Mouse (Mus musculus) forebrain, embryonic 15.5 days (tissue): Measurements from ENCODE around the gene Rab34. TPM values are rescaled to one million over a fixed set of nuclear protein-coding genes. Genes with fewer than 3 reads are reported as not detected.
A peak's percentile ranks its signal among the peaks of the same experiment; 100 is the strongest.

Experiments
- ATAC-seq: fragments of 200-750 bp; cut with Nextera tagmentation; replicated peaks from 2 replicates; pipeline ENCODE4 v1.8.0; 2017; ENCODE audit warnings: mild to moderate bottlenecking, moderate TSS enrichment, moderate library complexity
- H3K27ac ChIP-seq: fragments of 300-500 bp; sonication (generic); replicated peaks from 2 replicates; pipeline ENCODE4 v1.5.1; 2015; ENCODE audit warnings: mild to moderate bottlenecking, inconsistent platforms
- H3K27me3 ChIP-seq: fragments of 300-500 bp; sonication (generic); 2 replicates; pipeline ENCODE4 v1.6.1; 2015; ENCODE audit warnings: inconsistent platforms
- H3K36me3 ChIP-seq: fragments of 300-500 bp; sonication (generic); 2 replicates; pipeline ENCODE4 v1.6.1; 2015; ENCODE audit warnings: mild to moderate bottlenecking, inconsistent platforms
- H3K4me1 ChIP-seq: fragments of 300-500 bp; sonication (generic); 2 replicates; pipeline ENCODE4 v1.6.1; 2015; ENCODE audit warnings: inconsistent platforms
- H3K4me2 ChIP-seq: fragments of 300-500 bp; sonication (generic); replicated peaks from 2 replicates; pipeline ENCODE4 v1.6.1; 2015; ENCODE audit warnings: mild to moderate bottlenecking, inconsistent platforms
- H3K4me3 ChIP-seq: fragments of 300-500 bp; sonication (generic); 2 replicates; pipeline ENCODE4 v1.5.1; 2015; ENCODE audit warnings: mild to moderate bottlenecking, inconsistent platforms
- H3K9ac ChIP-seq: fragments of 300-500 bp; sonication (generic); replicated peaks from 2 replicates; pipeline ENCODE4 v1.6.1; 2015; ENCODE audit warnings: mild to moderate bottlenecking, inconsistent platforms
- H3K9me3 ChIP-seq: fragments of 300-500 bp; sonication (generic); 2 replicates; pipeline ENCODE4 v1.6.1; 2016; ENCODE audit warnings: inconsistent platforms
- WGBS: fragments of 180-500 bp; shearing (Covaris S2); methylation state at CpG from one replicate; pipeline ENCODE4 v1.1.7; 2015; ENCODE audit warnings: mixed read lengths; 5-methylcytosine and 5-hydroxymethylcytosine counted together
- polyA plus RNA-seq: library from polyadenylated mRNA; unstranded; fragments of >200 nt; fragmentation: Nextera tagmentation; extraction: Ambion mirVana; gene quantifications from 2 replicates; pipeline ENCODE4 v1.2.1, GENCODE M21; 2015

The Rab34 gene
- polyA plus RNA-seq, 1 experiment from 2014 or later = 56.3 TPM

DNA sequence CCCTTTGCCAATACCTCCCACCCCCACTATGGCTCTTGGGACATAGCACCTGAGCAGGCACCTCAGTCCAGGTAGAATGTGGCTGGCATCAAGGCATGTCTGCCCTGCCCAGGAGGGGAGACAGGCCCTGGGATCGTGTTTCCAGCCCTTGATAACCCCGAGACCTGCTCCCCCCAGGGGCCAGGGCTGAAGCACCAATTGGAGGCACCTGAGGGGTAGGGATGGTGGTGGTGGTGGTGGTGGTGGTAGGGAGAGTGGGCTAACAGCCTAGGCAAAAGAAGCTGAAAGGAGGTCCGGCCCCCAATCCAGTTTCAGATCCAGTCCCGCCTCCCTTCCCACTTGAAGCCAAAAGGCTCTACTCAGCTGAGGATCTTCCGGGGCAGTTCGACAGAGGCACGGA lies 28.7 kb upstream of the Rab34 start:
- H3K36me3 ChIP-seq = peaks cover 58% of the 10 kb centered on the region
- 84% methylated on average over 7 of the region's 7 CpGs for WGBS
- no peaks in the 10 kb centered on the region for H3K27me3 ChIP-seq
- H3K27ac ChIP-seq = no peak overlapping the region
- no peak overlapping the region for H3K9ac ChIP-seq
- H3K4me2 ChIP-seq = no peak overlapping the region
- no peak for ATAC-seq
- H3K4me1 ChIP-seq = peaks cover 31% of the 10 kb centered on the region
- no peaks in the 10 kb centered on the region for H3K9me3 ChIP-seq
- H3K4me3 ChIP-seq = no peak overlapping the region

DNA sequence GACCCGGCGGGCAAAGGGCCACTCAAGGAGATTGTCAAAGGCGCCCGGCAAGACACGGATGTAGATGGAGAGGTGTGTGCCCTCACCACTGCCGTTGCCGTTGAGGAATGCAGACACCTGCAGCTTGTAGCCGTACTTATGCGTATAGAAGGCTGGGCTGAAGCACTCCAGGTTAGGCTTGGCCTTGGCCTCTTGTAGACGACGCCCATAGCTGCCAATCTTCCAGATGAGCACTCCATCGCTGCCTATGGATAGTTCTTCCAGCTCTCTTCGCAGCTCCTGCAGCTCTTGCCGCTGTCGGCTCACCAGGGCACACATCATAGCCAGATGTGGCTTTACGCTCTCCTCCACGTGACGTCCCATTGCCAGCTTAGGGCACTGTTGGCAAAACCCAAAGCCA lies 28.1 kb upstream of the Rab34 start:
- WGBS = 92% methylated on average over 18 of the region's 18 CpGs
- peaks cover 54% of the 10 kb centered on the region for H3K36me3 ChIP-seq
- H3K27ac ChIP-seq = no peak overlapping the region
- H3K9ac ChIP-seq = no peak overlapping the region
- no peak overlapping the region for H3K4me3 ChIP-seq
- no peak overlapping the region for H3K4me2 ChIP-seq
- no peaks in the 10 kb centered on the region for H3K27me3 ChIP-seq
- ATAC-seq = no peak
- H3K9me3 ChIP-seq = no peaks in the 10 kb centered on the region
- H3K4me1 ChIP-seq = peaks cover 30% of the 10 kb centered on the region

DNA sequence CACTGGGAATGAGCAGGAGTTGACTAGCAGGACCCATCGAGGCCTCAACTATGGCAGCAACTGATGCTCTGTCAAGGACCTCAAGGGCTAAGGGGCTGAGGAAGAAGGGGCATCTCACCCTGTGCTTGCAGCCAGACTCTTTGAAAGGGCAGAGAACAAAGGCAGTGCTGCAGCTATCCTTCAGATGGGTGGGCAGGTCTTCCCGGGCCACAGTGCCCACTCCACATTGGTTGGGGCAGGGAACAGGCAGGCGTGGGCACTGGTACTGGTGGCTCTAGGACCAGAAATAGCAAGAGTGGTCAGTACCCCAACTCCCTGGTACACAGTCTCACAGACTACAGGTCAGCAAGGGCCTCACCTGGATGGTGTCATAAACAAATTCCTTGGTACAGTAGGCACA lies 27.6 kb upstream of the Rab34 start:
- Histone ChIP-seq H3K9me3 (no peaks in the 10 kb centered on the region), H3K9ac (no peak overlapping the region), H3K27me3 (no peaks in the 10 kb centered on the region), H3K36me3 (peaks cover 49% of the 10 kb centered on the region), H3K4me3 (no peak overlapping the region), H3K4me1 (peaks cover 32% of the 10 kb centered on the region), H3K27ac (no peak overlapping the region), H3K4me2 (no peak overlapping the region)
- WGBS = 87% methylated on average over 3 of the region's 3 CpGs
- no peak for ATAC-seq

DNA sequence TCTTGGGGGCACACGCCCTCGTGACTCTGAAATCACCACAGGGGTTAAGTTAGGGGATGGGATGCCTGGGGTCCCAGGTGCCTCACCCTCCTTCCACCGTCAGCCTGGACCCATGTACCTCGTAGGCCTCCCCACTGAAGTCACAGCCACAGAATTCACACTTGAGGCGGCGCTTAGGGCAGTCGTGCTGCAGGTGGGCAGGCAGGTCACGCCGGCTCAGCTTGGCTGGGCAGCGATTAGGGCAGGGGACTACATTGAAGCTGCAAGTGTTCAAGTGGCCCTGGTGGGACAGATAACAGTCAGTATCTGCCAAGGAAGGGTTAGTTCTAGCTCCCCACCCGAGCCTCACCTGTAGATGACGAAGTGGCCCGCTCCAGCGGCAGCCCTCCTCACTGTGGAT lies 27.1 kb upstream of the Rab34 start:
- WGBS = 93% methylated on average over 14 of the region's 14 CpGs
- no peak overlapping the region for H3K9ac ChIP-seq
- no peaks in the 10 kb centered on the region for H3K27me3 ChIP-seq
- H3K27ac ChIP-seq = no peak overlapping the region
- no peak overlapping the region for H3K4me3 ChIP-seq
- no peak overlapping the region for H3K4me2 ChIP-seq
- no peaks in the 10 kb centered on the region for H3K9me3 ChIP-seq
- no peak for ATAC-seq
- H3K4me1 ChIP-seq = peaks cover 37% of the 10 kb centered on the region
- peaks cover 45% of the 10 kb centered on the region for H3K36me3 ChIP-seq

DNA sequence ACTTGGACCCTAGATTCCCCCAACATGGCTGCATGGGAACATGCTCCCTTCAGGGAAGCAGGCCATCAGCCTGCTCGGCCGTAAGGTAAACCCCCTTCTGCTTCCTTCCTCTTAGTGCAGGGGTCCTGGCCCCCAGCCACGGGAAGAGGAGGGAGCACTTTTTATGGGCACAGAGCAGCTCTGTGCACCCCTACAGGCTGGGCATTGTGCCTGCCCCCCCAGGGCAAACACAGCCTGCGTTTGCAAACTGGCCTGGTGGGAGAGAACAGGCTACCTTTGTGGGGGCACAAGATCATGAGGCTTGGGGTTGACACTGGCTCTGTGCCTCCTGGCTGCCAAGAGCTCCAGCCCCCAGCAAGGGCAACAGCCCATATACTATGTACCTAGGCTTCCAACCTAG lies 26.3 kb upstream of the Rab34 start:
- Histone ChIP-seq H3K27ac (peak overlapping the region; percentile 97; the same call in 1 of the 2 replicates), H3K4me1 (peaks cover 39% of the 10 kb centered on the region), H3K36me3 (peaks cover 42% of the 10 kb centered on the region), H3K9me3 (no peaks in the 10 kb centered on the region), H3K4me2 (peak overlapping the region; percentile 67; the same call in 1 of the 2 replicates), H3K9ac (0 out of 2 replicates have a peak overlapping the region, but pooled peaks have one; percentile 95), H3K4me3 (no peak overlapping the region), H3K27me3 (no peaks in the 10 kb centered on the region)
- ATAC-seq = no peak
- WGBS = 40% methylated on average over 4 of the region's 4 CpGs

DNA sequence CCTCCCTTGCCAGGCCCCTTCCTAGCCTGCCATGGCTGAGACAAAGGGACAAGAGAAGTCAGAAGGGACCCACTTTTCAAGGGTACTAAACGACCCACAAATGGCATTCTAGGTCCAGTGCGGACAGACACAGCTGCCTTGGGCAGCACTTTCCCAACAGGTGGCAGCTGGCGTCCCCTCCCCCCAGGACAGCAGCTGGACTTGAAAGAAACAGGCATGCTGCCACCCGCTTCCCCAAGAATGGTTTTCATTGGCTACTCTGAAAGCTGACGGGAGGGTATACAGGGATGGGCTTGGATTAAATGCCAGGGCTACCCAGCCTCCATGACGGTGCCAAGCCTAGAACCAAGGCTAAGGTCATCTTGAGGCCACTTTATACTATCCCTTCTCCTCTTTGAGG lies 25.7 kb upstream of the Rab34 start:
- 30% methylated on average over 6 of the region's 6 CpGs for WGBS
- Histone ChIP-seq H3K4me2 (peak overlapping the region; percentile 67), H3K36me3 (peaks cover 39% of the 10 kb centered on the region), H3K4me3 (peak overlapping the region; percentile 87), H3K27me3 (no peaks in the 10 kb centered on the region), H3K27ac (peak overlapping the region; percentile 97), H3K9me3 (no peaks in the 10 kb centered on the region), H3K9ac (peak overlapping the region; percentile 95), H3K4me1 (peaks cover 39% of the 10 kb centered on the region)
- ATAC-seq = no peak

DNA sequence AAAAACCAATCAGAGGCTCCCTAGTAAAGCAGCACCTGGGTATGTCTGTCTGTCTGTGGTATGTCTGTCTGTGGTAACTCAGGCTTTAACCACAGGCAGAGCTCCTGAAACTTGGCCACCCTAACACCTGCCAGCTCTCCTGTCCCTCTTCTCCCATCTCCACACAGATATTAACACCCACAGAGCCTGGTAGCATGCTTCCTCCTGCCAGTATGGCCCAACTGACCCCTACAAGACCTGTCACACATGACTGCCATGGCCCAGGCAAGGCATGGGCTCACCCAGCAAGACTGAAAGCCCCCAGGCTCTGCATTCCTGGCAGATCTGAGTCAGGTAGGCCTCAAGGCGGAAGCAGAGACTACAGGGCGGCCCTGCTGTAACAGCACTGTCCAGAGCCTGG lies 25.2 kb upstream of the Rab34 start:
- H3K4me3 ChIP-seq = peak overlapping the region; percentile 87
- H3K27me3 ChIP-seq = no peaks in the 10 kb centered on the region
- peak overlapping the region; percentile 97 for H3K27ac ChIP-seq
- H3K36me3 ChIP-seq = peaks cover 34% of the 10 kb centered on the region
- H3K9ac ChIP-seq = peak overlapping the region; percentile 95
- H3K9me3 ChIP-seq = no peaks in the 10 kb centered on the region
- peaks cover 39% of the 10 kb centered on the region for H3K4me1 ChIP-seq
- peak overlapping the region; percentile 67 for H3K4me2 ChIP-seq
- 76% methylated on average over 2 of the region's 2 CpGs for WGBS
- ATAC-seq = no peak

DNA sequence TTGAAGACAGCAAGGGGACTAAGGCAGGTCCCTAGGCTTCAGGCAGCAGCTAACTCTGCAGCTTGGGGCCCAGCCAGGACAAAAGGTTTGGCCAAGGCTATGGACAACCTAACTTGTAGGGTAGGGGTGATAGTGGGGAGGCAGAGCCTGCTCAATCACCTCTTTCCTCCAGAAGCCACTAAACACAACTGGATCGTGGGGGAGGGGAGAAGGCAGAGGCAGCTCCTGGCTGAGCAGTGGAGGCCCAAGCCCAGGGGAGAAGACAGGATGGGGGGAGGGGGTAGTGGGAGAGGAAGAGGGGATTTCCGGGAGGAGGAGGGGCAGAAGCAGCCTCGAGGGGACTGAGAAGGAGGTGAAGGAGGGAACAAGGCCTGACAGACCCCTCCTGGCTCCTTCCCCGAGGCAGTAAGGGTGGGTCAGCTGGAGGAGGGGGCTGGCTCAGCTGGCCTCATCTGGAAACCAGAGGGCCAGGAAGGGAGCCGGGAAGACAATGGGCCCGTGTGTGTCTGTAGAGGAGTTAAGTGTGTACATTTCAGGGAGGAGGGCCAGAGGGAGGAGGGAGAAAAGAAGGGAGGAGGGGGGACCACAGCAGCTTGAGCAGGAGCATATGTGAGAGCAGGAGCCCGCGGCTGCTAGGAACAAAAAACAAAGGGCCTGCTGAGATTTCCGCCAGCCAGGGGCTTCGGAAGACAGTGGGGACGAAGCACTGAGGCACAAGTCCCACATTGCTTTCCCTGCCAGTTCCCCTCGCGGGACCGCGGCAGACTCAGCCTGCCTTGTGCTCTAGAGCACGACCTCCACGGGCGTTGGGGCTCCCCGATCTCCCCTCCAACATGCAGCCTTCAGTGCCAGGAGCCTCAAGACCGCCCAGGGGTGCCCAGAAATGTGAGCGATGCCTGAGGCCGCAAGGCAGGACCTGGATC lies 24.3 kb upstream of the Rab34 start:
- peak overlapping the region; percentile 87 for H3K4me3 ChIP-seq
- WGBS = under 1% methylated on average over 22 of the region's 22 CpGs
- H3K9ac ChIP-seq = peak overlapping the region; percentile 95
- peaks cover 35% of the 10 kb centered on the region for H3K4me1 ChIP-seq
- H3K36me3 ChIP-seq = peaks cover 25% of the 10 kb centered on the region
- no peaks in the 10 kb centered on the region for H3K27me3 ChIP-seq
- H3K9me3 ChIP-seq = no peaks in the 10 kb centered on the region
- peak; percentile 35 for ATAC-seq
- peak overlapping the region; percentile 67 for H3K4me2 ChIP-seq
- peak overlapping the region; percentile 97 for H3K27ac ChIP-seq

DNA sequence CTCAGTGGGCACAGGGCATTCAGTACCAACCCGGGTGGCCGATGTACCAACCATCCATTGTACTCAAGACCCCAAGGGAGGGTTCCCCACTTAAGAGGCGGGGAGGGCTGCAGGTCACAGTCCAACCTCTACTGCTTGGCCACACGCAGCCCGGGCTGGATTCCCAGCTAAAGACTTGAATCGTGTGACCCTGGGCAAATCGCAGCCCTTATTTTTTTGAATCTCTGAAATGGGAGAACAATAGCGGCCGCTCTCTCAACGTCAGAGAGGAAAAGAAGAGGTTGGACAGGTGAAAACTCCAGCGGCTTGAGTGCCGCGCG lies 23.7 kb upstream of the Rab34 start:
- Histone ChIP-seq H3K27me3 (no peaks in the 10 kb centered on the region), H3K27ac (peak overlapping the region; percentile 97), H3K4me2 (peak overlapping the region; percentile 67), H3K9ac (peak overlapping the region; percentile 95), H3K4me3 (peak overlapping the region; percentile 87), H3K9me3 (no peaks in the 10 kb centered on the region), H3K36me3 (peaks cover 20% of the 10 kb centered on the region), H3K4me1 (peaks cover 31% of the 10 kb centered on the region)
- WGBS = under 1% methylated on average over 14 of the region's 14 CpGs
- ATAC-seq = no peak

DNA sequence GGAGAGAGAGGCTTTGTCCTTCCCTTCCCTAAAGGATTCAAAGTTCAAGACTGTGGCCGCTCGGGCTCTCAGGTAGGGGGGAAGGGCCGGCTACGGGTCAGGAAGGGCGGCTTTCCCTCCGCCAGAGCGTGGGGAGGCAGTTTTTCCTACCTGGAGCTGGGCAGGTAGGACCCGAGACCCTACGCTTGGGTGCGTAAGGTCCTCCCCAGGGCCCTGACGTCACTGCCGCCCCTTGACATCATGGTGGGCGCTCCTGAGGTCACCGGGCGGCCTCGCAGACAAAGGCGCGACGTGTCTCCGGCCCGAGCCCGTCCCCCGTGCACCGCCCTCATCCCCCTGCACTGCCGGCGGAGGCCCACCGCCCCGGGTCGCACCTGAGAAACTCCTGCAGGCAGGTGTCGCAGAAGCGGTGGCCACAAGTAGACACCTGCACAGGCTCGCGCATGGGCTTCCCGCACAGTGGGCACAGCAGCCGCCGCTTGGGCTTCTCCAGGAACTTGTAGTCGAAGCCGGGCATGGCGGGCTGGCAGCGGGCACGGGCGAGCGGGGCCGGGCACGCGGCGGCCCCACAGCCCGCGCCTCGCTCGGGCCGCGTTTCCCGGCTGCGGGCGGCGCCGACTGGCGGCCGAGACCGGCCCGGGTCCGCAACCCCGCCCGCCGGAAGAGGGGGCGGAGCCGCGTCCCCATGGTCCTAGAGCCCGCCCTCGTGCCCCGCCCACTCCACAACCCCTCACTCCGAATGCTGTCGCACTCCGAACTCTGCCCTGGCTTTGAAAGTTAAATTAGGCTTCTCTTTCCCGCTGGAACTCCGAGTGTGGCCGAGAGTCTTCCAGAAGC lies 23.1 kb upstream of the Rab34 start, which contains the start of gene Traf4:
Traf4 (minus strand) TSS at position 666 of the 837 bp plus-strand sequence.
- peak within 1 kb of the TSS; percentile 87 for H3K4me3 ChIP-seq
- H3K27ac ChIP-seq = peak within 1 kb of the TSS; percentile 97
- peaks cover 30% of the 10 kb centered on the region for H3K4me1 ChIP-seq
- peak within 1 kb of the TSS; percentile 95 for H3K9ac ChIP-seq
- ATAC-seq = peak; percentile 88
- H3K27me3 ChIP-seq = no peaks in the 10 kb centered on the region
- peak within 1 kb of the TSS; percentile 67 for H3K4me2 ChIP-seq
- under 1% methylated on average over 76 of the region's 78 CpGs for WGBS
- no peaks in the 10 kb centered on the region for H3K9me3 ChIP-seq
- peaks cover 14% of the 10 kb centered on the region for H3K36me3 ChIP-seq

DNA sequence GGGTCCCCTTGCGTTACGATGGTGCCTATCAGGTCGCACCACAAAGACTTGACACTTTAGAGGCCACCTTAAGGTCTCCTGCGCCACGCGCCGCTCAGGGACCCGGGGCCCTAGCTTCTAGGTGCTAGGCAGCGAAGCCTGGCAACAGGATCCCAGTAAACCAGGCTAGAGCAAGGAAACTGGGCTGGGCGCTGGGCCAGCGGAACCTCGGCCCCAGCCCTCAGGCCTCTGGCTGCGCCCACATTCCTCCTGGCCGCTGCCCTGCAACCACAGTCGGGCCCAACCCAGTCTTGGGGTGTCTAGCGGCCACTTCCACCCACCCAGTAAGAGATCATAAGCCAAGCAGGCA lies 22.5 kb upstream of the Rab34 start:
- WGBS = 1% methylated on average over 16 of the region's 16 CpGs
- H3K27ac ChIP-seq = peak overlapping the region; percentile 97
- H3K9me3 ChIP-seq = no peaks in the 10 kb centered on the region
- no peaks in the 10 kb centered on the region for H3K27me3 ChIP-seq
- peaks cover 30% of the 10 kb centered on the region for H3K4me1 ChIP-seq
- peaks cover 8% of the 10 kb centered on the region for H3K36me3 ChIP-seq
- H3K4me2 ChIP-seq = peak overlapping the region; percentile 67
- ATAC-seq = peak; percentile 49
- peak overlapping the region; percentile 87 for H3K4me3 ChIP-seq
- peak overlapping the region; percentile 95 for H3K9ac ChIP-seq

DNA sequence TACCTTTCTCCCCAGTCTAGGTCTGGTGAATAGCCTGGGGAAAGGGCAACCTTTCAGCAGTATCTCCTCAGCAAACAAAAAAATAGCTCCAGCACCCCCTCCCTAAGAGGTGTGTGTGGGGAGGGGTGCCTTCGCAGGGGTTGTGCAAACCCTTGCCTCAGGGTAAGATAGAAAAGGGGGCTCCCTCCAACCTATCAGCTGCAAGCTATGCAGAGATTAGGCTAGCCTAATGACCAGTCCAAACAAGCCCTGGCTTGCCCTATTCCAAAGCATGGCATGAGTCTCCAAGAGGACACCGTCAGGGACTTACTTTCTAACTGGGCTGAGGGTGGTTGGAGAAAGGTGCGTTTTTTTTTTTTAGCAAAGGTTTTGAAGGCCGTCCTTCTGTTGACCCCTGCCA lies 22.1 kb upstream of the Rab34 start:
- H3K27me3 ChIP-seq = no peaks in the 10 kb centered on the region
- H3K27ac ChIP-seq = peak overlapping the region; percentile 97; the same call in 1 of the 2 replicates
- H3K4me2 ChIP-seq = peak overlapping the region; percentile 67
- no peaks in the 10 kb centered on the region for H3K9me3 ChIP-seq
- H3K4me1 ChIP-seq = peaks cover 30% of the 10 kb centered on the region
- H3K36me3 ChIP-seq = peaks cover 4% of the 10 kb centered on the region
- no peak for ATAC-seq
- peak overlapping the region; percentile 87 for H3K4me3 ChIP-seq
- 46% methylated on average over 4 of the region's 4 CpGs for WGBS
- peak overlapping the region; percentile 95; the same call in 1 of the 2 replicates for H3K9ac ChIP-seq
